Mouse (Mus musculus) G1E (cell line): ENCODE measurements around the gene Cacna1i.

Experiments
- CTCF ChIP-seq: IDR thresholded peaks from 2 replicates; pipeline ENCODE4 v1.5.1; 2012; ENCODE audit warnings: low read depth, low read length, inconsistent platforms, mixed read lengths
- GATA1 ChIP-seq: IDR thresholded peaks from 2 replicates; pipeline ENCODE4 v1.6.1; 2012; ENCODE audit warnings: borderline replicate concordance, low read length, inconsistent platforms, mixed read lengths
- GATA2 ChIP-seq: IDR thresholded peaks from 2 replicates; pipeline ENCODE4 v1.6.1; 2012; ENCODE audit warnings: low read depth, low read length, inconsistent platforms, borderline replicate concordance
- TAL1 ChIP-seq: conservative IDR thresholded peaks from 2 replicates; pipeline ENCODE4 v1.6.1; 2012; ENCODE audit warnings: low read depth, low read length, inconsistent platforms, mixed read lengths

DNA sequence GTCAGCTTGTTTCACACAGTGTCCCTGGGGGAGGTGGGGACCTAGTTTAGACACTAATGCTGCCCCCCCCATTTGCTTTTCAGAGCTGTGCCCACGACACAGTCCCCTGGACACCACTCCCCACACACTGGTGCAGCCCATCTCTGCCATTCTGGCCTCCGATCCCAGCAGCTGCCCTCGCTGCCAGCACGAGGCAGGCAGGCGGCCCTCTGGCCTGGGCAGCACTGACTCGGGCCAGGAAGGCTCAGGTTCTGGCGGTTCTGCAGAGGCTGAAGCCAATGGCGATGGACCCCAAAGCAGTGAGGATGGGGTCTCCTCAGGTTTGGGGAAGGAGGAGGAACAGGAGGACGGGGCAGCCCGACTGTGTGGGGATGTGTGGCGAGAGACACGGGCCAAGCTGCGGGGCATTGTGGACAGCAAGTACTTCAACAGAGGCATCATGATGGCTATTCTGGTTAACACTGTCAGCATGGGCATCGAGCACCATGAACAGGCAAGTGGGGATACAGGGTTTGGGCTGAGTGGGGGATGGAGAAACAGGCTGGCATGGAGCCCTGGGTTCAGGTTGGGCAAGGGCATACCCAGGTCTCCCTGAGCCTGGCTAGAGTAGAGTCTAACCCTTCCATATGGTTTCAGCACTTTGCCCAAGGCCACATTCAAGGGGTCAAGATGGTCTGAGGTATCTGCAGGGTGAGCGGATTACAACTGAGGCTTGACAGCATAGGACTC, 74.9 kb downstream of the Cacna1i start:
- TF ChIP-seq CTCF: no peak
- no peak for TF ChIP-seq GATA2
- TF ChIP-seq GATA1: no peak
- no peak for TF ChIP-seq TAL1
